Mouse (Mus musculus): ENCODE results near the gene Camk2b.

DNA sequence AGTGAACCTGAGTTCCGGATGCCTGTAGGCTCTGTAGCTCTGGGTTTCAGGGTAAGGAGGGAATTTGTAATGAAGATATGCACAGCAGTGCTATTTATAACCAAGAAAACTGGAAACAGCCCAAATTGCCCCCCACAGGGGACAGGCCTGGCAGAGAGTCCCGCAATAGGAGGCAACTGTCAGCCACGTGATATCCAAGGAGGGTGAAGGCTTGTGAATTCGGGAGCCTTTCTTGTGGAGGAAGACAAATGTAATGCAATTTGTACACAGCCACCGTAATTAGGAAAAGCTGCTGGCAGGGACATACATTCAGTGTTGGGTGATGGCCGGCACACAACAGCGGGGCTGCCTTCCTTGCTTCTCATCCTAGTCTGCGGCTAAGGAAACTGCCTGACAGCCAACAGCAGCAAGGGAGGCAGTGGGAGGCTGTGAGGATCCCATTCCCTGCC lies 9.5 kb upstream of the Camk2b start:
- TF ChIP-seq CTCF (conservative IDR thresholded peaks at IDR 0.05; ENCODE audit: insufficient read depth, insufficient read length, low read depth, low read length) (no peak), POLR2A (IDR thresholded peaks at IDR 0.05; ENCODE audit: low read depth, low read length) (no peak)
